Mouse (Mus musculus) leukemia stem cell, adult 10-12 weeks (primary cell): ENCODE results near the gene Ankef1. TPM values are rescaled to one million over a fixed set of nuclear protein-coding genes. Genes with fewer than 3 reads are reported as not detected.

Experiments
- polyA plus RNA-seq: library from polyadenylated mRNA; stranded (reverse); fragments of >175 nt; gene quantifications from 2 replicates; pipeline ENCODE4 v1.2.3, GENCODE M21; 2012; ENCODE audit warnings: low replicate concordance

The Ankef1 gene
- not detected in 2 replicates for polyA plus RNA-seq

DNA sequence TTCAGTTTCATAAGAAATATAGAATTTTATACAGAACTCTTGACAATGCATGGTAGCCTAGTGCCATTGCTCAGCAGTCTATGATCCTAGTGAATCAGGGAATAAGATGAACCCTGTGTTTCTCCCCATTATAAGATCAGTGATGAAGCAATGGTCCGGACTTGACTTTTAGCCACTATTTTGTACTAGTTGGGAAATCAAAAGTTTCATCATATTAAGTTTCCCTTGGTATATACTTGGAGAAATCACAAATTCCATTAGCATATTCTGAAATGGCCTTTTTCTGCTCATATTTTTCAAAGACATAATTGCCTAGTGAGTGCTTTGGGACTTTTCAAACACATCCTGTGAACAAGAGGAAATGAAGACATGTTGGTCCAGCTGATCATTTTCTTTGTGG, at the start of gene Ankef1:
Gene Ankef1, plus strand, starts transcription at position 260 of the 400 bp plus-strand sequence.

Other genes with a start within 250 kb of the Ankef1 start
- not detected in 2 replicates for gene Pak7, start 113.9 kb upstream of the Ankef1 start, polyA plus RNA-seq
- gene Snap25, start 211.5 kb downstream of the Ankef1 start, polyA plus RNA-seq, result 0.14 TPM in 1 of 2 replicates, not detected in the other